Mouse (Mus musculus) lung, adult 2 months (tissue): ENCODE measurements around the gene Esyt3. TPM values are rescaled to one million over a fixed set of nuclear protein-coding genes. Genes with fewer than 3 reads are reported as not detected.
A peak's percentile ranks its signal among the peaks of the same experiment; 100 is the strongest.

Experiments
- DNase-seq: peaks from one replicate; pipeline ENCODE4 v3.0.0; 2022
- H3K4me1 ChIP-seq: fragments of 200-500 bp; 2 replicates; pipeline ENCODE4 v1.6.1; 2011; ENCODE audit warnings: low read length; ENCODE audit not compliant: control insufficient read depth, insufficient read depth
- H3K4me3 ChIP-seq: fragments of 200-500 bp; replicated peaks from 2 replicates; pipeline ENCODE3; 2011; ENCODE audit warnings: low read depth, mild to moderate bottlenecking, control low read depth, low read length; ENCODE audit errors: extremely low read depth
- CTCF ChIP-seq: fragments of 200-500 bp; IDR thresholded peaks from 2 replicates; pipeline ENCODE4 v1.5.1; 2011; ENCODE audit warnings: mild to moderate bottlenecking, low read length, control low read depth; ENCODE audit not compliant: insufficient read depth
- POLR2A ChIP-seq: fragments of 200-500 bp; IDR thresholded peaks from 2 replicates; pipeline ENCODE4 v1.6.1; 2011; ENCODE audit warnings: low read depth, mild to moderate bottlenecking, control low read depth, low read length, borderline replicate concordance; ENCODE audit errors: extremely low read depth
- WGBS: fragments of 180-500 bp; shearing (Covaris S2); methylation state at CpG from one replicate; pipeline ENCODE4 v1.1.7; 2018; 5-methylcytosine and 5-hydroxymethylcytosine counted together
- polyA plus RNA-seq: library from polyadenylated mRNA; depleted of rRNA; stranded (reverse); fragments of >200 nt; gene quantifications from 2 replicates; pipeline ENCODE4 v1.2.3, GENCODE M21; 2012

Esyt3 gene
- polyA plus RNA-seq, 1 experiment: 11.0 TPM

- peaks cover 3% of the 10 kb centered on the region; the same call in 1 of the 2 replicates for H3K4me1 ChIP-seq
- no peak overlapping the region for H3K4me3 ChIP-seq
- DNase-seq: no peak
- TF ChIP-seq POLR2A (no peak), CTCF (no peak)
- 80% methylated on average over 15 of the region's 15 CpGs for WGBS
Observed at GRCm38 (mm10) chr9:99359012-99359411, 655 bp upstream of the Esyt3 start.

- Histone ChIP-seq H3K4me1 (peaks cover 3% of the 10 kb centered on the region; the same call in 1 of the 2 replicates), H3K4me3 (peak overlapping the region; percentile 39)
- DNase-seq: no peak
- TF ChIP-seq CTCF (no peak), POLR2A (no peak)
- 4% methylated on average over 19 of the region's 19 CpGs for WGBS
Observed at GRCm38 (mm10) chr9:99357561-99357920, 816 bp downstream of the Esyt3 start.

- H3K4me3 ChIP-seq: no peak overlapping the region
- WGBS: 54% methylated on average over 5 of the region's 5 CpGs
- DNase-seq: no peak
- TF ChIP-seq POLR2A (no peak), CTCF (no peak)
- peaks cover 3% of the 10 kb centered on the region; the same call in 1 of the 2 replicates for H3K4me1 ChIP-seq
Observed at GRCm38 (mm10) chr9:99355971-99356370, 2.4 kb downstream of the Esyt3 start.

GRCm38 (mm10) chr9:99354796-99355195 is 3.6 kb downstream of the Esyt3 start:
- 53% methylated on average over 5 of the region's 5 CpGs for WGBS
- H3K4me3 ChIP-seq: no peak overlapping the region
- DNase-seq: no peak
- TF ChIP-seq CTCF (no peak), POLR2A (no peak)
- peaks cover 3% of the 10 kb centered on the region; the same call in 1 of the 2 replicates for H3K4me1 ChIP-seq

GRCm38 (mm10) chr9:99353390-99353789 is 5.0 kb downstream of the Esyt3 start:
- TF ChIP-seq CTCF (no peak), POLR2A (no peak)
- DNase-seq: no peak
- Histone ChIP-seq H3K4me1 (peaks cover 3% of the 10 kb centered on the region; the same call in 1 of the 2 replicates), H3K4me3 (no peak overlapping the region)
- WGBS: 55% methylated on average over 6 of the region's 6 CpGs

- 41% methylated on average over 4 of the region's 4 CpGs for WGBS
- Histone ChIP-seq H3K4me3 (no peak overlapping the region), H3K4me1 (peaks cover 3% of the 10 kb centered on the region; the same call in 1 of the 2 replicates)
- DNase-seq: no peak
- TF ChIP-seq POLR2A (no peak), CTCF (no peak)
Observed at GRCm38 (mm10) chr9:99352964-99353363, 5.4 kb downstream of the Esyt3 start.

GRCm38 (mm10) chr9:99345351-99345792 is 13.0 kb downstream of the Esyt3 start:
- H3K4me1 ChIP-seq: no peaks in the 10 kb centered on the region
- WGBS: 27% methylated on average over 4 of the region's 4 CpGs
- TF ChIP-seq CTCF: no peak
- TF ChIP-seq POLR2A: no peak
- no peak overlapping the region for H3K4me3 ChIP-seq
- peak; percentile 17 for DNase-seq

GRCm38 (mm10) chr9:99341600-99341999 is 16.8 kb downstream of the Esyt3 start:
- Histone ChIP-seq H3K4me1 (no peaks in the 10 kb centered on the region), H3K4me3 (no peak overlapping the region)
- TF ChIP-seq CTCF (no peak), POLR2A (no peak)
- no peak for DNase-seq
- WGBS: 47% methylated on average over 3 of the region's 3 CpGs

GRCm38 (mm10) chr9:99340126-99340525 is 18.2 kb downstream of the Esyt3 start:
- TF ChIP-seq POLR2A (no peak), CTCF (no peak)
- DNase-seq: no peak
- 71% methylated on average over 12 of the region's 12 CpGs for WGBS
- Histone ChIP-seq H3K4me3 (no peak overlapping the region), H3K4me1 (no peaks in the 10 kb centered on the region)

- Histone ChIP-seq H3K4me3 (no peak overlapping the region), H3K4me1 (no peaks in the 10 kb centered on the region)
- DNase-seq: no peak
- WGBS: 94% methylated on average over 1 of the region's 1 CpGs
- TF ChIP-seq CTCF (no peak), POLR2A (no peak)
Observed at GRCm38 (mm10) chr9:99339182-99339581, 19.2 kb downstream of the Esyt3 start.

- TF ChIP-seq CTCF (no peak), POLR2A (no peak)
- no peak overlapping the region for H3K4me3 ChIP-seq
- DNase-seq: no peak
- WGBS: 91% methylated on average over 1 of the region's 1 CpGs
- H3K4me1 ChIP-seq: no peaks in the 10 kb centered on the region
Observed at GRCm38 (mm10) chr9:99338293-99338692, 20.1 kb downstream of the Esyt3 start.
